In genomic region chr14:78428233-78429019, GRCm38 (mm10) we compare ENCODE assay signal across 10 mouse cellular contexts.
DNase-seq lines count a peak whose midpoint lies in the region.
"Had no signal": no experiment of that assay in that cellular context is flagged by ENCODE, and none has a peak within 500 bp of the region (broad histone marks: within the 10 kb centered on the region; RNA-seq: fewer than 3 reads in every experiment).

No protein-coding gene starts in this region.

- DNase-seq in adrenal gland, postnatal 10 days, result peak; percentile 31
- DNase-seq in adrenal gland, adult 8-10 months, result no peak
- DNase-seq in layer of hippocampus, adult 11-12 months (ENCODE audit: low spot score), result peak; percentile 21
- DNase-seq in layer of hippocampus, postnatal 36 days, result no peak
- peak; percentile 36 for DNase-seq in heart, adult 8-10 months (ENCODE audit: low spot score)
- DNase-seq in left cerebral cortex, postnatal 14 days (ENCODE audit: low spot score in 2 of 2), result peak; percentile 46 to 62
- no peak for DNase-seq in gastrocnemius, postnatal 36 days
- DNase-seq in embryo, embryonic 9.5 days (ENCODE audit: extremely low spot score), result no peak
- DNase-seq: adrenal gland, postnatal 36 days; lung, adult 2 months had no signal

- intact Hi-C loops in left cerebral cortex, postnatal 14 days (cut with DNase I), result no loop called here
- intact Hi-C loops in gastrocnemius, postnatal 36 days (cut with DNase I), result no loop called here

Comparison
In these comparisons a context has a peak if more than half of its experiments do, and no peak if none do; other contexts are left out.
1. DNase-seq: peak in adrenal gland, postnatal 10 days (single experiment), layer of hippocampus, adult 11-12 months (single experiment), heart, adult 8-10 months (single experiment) and left cerebral cortex, postnatal 14 days (2 of 2); none in adrenal gland, adult 8-10 months (single experiment), layer of hippocampus, postnatal 36 days (0 of 2), gastrocnemius, postnatal 36 days (0 of 2) and embryo, embryonic 9.5 days (single experiment).